Mouse (Mus musculus) retina, embryonic 14.5 days (tissue): ENCODE data around the gene Rbms1.
A peak's percentile ranks its signal among the peaks of the same experiment; 100 is the strongest.

Source experiments
- DNase-seq: peaks from one replicate; pipeline ENCODE4 v3.0.0-alpha.2; 2015; ENCODE audit warnings: low spot score

Rbms1 gene

DNA sequence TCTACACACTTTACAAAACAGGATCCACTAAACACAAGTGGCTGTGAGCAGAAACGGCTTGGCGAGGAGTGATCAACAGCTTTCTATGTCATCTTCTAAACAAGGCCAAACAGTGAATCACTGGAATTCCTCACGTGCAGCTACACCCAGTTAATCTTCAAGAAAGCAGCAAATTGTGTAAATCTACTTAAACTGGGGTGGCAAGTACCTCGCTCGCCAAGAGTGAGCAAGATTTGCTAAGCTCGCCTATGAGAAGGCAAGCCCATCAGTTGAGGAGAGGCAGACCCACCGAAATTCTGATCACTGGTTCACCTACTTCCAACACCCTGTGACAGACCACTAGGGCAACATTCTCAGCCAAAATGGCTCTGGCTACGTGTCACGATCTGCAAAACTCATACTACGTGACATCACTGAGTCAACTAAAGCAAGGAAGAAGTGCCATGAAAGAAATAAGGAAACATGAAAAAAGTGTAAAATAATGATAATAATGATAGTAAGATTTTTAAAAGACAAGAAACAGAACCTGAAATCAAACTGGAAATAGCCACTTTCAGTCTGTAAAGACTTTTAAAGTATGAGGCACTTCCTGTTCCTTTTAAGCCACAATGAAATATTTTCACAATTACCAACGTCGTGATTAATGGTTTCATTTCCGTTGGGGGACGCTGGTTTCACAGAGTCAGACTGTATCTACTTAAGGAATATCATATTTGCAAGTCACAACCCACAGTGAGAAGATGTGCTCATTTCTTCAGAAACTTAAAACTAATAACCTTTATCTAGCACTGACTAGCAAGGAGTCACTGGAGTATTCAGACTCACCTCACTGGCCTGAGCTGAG, 85.2 kb downstream of the Rbms1 start:
- no peak for DNase-seq

DNA sequence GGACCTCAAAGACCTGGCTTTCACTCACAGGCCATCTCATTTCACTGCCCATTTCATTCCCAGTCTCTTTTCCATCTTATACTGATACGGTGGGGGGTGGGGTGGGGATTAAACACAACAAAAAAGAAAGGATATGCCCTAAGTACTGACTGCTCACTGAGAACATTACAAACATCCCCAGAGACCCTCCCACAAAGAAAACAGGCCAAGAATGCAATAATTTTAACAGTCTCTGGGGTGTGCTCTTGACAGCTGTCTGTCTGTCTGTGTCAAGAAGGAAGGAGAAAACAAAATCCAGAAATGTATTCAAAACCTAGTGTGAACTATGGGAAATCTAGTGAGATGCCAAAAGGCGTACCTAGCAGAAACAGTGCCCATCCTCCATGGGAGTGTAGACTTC, 86.1 kb downstream of the Rbms1 start:
- DNase-seq: no peak

DNA sequence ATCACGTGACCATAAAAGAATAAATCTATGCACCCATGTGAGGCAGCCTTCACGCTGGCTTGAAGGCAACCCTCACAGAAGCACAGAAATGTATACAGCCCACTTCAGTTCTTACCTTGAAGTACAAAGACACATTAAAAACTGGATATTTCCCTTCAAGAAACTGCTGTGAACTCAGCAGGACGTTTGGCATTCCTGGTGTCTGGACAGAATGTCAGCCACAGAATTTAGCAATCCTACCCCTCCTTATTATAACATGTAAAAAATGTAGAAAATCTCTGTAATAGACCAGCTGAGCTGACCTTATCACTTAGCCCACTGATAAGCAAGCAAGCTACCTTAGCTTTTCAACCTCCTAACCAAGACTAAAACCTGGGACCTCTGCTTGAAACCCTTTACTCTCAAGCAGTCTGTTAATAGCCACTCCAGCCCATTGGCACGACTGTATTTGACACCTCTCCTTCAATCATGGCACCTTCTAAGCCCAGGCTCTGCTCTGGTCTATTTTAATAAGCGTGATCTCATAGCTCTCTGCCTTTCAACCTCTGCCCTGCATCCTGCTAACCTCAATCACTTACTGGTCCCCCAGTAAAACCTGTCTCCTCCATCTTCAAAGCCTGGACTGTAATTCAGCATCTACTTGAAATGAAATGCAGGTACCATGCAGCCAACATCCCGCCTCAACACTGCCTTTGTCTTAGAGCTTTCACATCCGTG, 90.7 kb downstream of the Rbms1 start:
- no peak for DNase-seq

DNA sequence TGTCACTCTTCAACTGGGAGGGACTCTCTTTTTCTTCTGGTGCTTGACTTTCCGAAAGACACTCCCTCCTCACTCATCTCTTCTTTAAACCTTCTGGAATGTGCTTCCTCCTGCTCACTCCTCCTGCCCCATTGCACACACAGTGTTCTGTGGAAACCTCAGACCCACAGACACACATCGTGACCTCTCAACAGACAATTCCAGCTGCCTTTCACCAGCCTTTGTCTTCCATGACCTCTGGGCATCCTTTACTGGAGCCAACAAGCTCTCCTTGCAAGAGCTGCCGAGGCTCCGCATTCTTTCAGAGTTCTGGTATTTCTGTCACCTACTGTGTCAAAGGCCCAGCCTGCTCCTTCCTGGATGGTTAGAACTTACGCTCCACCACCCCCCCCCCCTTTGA, 92.0 kb downstream of the Rbms1 start:
- peak; percentile 27 for DNase-seq

DNA sequence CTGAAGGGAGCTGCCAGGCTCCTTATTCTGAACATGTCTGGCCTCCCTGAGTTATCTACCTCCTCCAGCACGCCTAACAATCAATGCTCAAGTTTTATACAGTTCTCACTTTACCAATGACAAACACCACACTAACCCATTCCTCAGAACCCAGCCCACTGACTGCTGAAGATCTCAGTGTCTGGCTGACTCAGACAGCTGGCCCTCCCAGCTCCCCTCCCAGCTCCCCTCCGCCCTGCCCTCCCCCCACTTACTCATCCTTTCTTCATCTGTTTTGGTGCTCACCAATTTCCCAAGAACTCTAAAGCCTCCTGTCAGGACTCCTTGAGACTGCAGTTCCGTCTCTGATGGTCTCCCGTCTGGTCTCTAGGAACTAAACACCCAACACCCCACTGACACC, 92.5 kb downstream of the Rbms1 start:
- DNase-seq: peak; percentile 8

DNA sequence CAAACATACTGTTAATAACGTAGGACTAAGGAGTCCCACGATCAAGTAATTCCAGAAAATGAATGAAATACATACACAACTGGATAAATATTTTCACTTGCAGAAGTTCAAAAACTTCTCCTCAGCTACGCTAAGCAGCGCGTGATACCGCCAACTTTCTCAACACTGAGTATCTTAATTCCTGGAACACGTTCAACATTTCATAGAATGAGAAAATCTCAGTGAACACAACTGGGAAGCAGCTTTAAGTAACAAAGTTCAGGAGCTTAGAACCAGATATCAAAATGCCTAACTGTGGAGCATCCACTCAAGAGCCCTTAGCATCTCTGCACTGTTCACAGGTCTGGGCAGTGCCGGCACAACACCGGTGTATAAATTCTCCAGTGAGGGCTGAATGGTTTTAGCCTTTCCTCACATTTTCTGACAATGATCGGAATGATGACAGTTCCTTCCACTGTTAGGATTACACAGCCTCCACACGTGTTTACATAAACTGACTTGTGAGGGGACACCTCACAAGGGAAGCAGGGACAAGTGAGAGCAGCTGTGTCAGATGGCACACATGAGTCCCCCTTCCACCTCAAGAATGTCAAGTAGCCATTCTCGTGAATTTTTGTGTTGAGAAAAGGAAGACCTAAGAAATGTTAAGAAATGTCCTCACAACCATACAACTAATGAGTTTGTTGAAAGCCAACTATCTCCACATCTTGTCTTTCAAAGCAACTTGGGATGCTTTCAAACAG, 93.8 kb downstream of the Rbms1 start:
- no peak for DNase-seq

DNA sequence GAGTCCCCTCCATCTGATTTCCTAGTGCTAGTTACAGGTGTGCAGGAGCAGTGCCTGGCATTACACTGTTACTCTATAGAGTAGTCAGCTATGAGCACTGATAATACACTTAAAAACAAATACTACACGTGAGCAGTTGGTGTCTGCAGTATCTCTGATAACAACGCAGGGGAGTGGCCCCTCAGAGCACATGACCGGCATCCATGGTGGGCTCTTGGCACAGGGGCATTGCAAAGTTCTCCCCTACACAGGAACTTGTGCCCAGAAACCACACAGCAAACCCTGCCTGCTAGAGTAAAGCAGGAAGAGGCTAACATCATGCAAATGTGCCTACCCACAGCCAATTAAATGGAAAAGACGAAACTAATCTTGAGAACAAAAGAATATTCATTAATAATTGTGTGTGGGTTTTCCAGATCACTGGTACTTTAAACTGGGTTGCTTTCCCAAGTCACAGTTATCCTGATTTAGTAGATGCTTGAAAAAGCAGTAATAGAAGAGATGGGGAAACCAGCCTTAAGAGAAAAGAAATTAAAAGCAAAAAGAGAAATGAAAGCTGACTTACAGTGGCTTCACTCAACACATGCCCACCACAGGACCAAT, 94.8 kb downstream of the Rbms1 start:
- DNase-seq: no peak

DNA sequence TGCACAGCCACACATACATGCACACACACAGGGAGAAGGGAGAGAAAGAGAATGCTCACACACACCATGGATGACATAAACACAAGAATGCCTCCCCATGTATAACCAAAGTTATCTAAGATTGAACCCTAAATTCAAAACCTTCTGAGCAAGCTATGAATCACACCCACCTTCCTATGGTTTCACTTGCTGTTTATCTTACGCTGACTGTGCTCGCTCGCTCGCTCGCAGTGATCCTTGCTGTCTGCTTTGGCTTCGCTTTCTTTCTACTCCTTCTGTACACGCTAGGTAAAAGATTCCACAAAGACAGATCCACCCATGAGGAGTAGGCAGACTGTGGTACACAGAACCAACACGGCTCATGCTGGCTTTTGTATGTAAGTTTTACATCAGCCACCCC, 95.7 kb downstream of the Rbms1 start:
- DNase-seq: no peak

DNA sequence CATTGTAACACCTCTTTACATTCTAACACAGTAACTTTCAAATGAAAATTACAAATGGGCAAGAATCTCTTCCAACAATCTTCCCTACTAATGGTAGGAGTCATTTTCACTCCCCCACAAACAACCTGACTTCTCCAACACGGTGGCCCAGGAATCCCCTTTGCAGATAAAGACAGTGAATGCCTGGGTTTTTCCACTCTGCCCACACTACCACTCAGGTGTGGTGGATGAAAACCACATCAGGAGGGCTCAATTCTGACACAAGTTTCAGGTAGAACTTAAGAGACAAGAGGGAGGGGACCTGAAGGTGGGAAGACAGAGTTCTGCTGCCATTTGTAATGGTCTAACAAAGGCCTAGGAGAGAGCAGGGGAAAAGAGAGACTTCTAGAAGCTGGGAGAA, 97.1 kb downstream of the Rbms1 start:
- no peak for DNase-seq

DNA sequence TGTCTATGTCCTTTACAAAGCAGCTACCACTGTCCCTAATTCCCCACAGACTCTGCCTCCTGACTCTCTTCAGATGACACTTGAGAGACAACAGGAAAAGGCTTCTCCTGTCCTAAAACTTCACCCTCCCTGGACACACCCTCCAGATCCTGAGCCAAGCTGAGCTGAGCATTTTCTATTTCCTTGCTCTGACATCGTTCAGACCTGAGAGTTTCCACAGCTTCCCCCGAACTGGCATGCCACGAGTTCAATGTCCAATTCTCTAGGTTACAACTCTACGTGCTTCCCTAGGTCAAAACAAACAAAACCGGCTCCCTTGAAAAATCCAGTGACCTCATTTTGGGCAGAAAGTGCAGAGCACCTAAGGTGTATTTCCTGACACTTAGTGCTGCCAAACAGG, 98.0 kb downstream of the Rbms1 start:
- no peak for DNase-seq

DNA sequence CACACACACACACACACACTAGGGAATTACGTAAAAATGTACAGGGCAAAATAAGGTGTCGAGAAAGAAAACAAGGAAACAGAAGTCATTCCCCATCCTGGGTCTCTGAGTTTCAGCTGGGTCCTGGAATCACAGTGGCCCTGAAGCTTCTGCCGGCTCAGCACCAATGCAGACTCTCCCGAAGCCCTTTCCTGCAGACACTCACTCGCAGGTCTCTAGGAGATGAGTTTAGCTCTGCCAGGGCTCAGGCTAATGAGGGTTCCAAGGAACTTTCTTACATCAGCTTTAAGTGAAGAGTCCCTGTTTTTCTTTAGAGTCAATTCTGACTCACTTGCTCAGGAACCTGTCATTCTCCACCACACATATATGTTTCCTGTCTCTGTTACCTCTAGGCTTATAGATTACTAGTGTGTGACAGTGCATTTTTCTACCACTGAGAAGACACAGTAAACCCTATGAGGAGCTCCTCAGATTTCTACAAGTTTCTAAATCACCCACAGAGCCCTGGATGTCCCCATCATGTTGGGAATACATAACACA, 98.7 kb downstream of the Rbms1 start:
- no peak for DNase-seq

DNA sequence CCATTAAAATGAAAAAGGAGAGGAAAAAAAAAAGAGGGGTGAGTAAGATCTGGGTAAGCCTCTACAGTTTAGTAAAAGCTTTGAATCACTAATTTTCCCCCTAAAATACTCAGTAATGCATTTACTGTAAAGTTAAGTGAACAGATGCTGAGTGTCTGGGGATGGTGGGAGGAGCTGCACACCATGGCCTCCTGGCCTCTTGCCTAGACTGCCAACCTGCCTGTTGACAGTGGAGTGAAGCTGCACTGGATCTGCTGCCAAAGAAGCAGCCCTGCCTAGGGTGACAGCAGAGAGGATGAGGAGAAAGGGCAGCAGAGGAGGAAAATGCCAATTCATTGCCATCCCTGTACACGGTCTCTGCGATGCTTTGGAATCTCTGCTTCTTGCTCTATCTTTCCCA, 99.2 kb downstream of the Rbms1 start:
- DNase-seq: no peak

DNA sequence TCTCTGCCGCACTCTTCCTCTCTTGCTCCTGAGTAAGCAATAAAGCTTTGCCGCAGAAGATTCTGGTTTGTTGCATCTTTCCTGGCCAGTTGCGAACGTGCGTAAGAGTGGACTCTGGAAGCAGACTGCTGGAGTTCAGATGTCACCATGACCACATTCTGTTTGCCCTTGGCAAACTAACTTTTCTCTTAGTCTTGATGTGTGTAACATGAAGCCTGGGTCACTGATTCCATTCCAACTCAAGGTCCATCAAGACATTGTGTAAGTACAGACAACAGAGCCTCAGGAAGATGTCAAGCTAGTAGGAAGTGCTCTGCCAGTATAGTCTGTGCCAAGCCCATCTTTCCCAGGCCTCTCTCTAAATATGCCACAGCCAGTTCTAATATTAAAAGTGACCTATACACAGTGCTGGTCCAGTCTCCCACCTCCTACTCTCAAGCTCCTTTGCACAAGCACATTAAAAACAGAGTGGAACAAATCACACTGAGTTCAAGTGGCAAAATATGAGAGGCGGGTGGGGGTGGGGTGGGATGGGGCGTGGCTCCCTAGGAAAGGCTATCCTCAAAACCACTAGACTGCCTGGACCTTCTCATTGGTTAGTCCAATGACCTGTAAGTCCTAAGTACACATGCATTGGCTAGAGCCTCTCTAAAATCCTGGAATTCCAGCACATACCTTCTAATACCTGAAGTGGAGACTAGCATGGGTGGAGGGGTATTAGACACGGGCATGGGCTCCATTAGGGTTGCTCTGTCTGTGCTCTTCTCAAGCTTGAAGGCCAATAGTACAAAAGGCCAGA, 99.9 kb downstream of the Rbms1 start:
- DNase-seq: no peak

DNA sequence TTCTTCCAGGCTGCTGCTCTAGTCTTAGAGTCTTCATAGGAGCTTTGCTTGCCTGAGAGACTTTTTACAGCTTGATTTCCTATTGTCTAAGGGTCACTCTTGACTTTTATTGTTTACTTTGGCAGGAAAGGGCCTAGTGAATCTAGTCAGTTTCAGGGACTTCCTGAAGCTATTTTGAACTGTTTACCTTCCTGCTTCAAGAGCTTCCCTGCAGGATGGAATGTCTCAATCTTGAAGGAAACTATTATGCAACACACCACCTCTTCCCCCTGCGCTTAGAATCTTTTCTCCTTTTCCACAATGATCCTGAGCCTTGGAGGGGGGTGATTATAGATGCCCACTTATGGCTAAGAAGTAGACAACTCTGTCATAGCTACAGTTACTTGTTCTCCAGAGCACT, 104.9 kb downstream of the Rbms1 start:
- no peak for DNase-seq

DNA sequence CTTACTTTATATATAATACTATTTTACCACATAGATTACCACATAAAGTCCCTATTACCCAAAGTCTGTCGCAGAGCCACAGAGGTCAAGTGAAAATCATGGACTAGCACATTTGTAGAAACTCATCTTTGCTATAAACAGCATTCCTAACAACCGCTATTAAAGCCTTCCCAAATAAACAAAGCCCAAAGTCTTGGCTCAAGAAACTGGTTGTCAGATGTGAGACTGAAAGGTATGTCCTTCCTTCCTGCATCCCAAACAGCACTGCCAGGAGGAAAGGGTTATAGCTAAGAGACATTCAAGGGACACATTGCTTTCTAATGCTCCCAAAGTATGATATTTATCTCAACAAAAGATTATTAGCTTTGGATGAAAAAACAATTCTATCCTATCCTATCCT, 106.9 kb downstream of the Rbms1 start:
- no peak for DNase-seq

DNA sequence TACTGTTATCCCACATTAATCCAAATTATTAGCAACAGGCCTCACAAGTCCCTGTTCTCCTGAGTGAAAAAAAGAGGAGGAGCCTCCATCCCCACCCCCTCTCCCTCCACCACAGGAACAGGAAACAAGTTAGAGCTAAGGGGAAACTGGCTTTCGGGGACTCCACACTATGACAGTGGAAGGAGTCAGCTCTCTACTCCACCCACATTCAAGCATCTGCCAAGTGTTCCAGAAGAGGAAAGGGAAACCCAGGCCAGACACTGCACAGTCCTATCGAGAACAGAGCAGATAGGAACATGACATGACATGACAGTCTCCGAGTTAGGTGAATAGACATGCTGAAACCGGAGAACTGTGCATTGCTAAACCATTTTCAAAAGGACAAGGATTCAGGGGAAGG, 108.0 kb downstream of the Rbms1 start:
- DNase-seq: no peak

DNA sequence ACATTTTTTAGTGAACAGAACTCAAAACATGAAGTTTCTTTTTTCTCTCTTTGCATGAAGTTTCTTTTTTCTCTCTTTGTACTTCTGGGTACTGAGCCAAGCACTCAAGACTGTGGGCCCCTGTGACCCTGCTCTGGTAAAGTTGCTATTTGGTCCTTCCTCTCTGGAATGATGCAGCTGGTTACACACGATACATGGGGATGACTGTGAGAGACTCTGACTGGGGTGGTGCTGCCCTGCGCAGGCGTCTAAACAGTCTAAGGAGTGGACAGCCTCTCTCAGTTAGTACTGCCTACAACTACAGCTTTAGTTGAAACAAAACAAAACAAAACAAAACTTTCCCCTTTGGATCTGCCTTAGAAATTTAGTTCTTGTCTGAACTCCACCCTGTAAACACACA, 111.1 kb downstream of the Rbms1 start:
- no peak for DNase-seq

DNA sequence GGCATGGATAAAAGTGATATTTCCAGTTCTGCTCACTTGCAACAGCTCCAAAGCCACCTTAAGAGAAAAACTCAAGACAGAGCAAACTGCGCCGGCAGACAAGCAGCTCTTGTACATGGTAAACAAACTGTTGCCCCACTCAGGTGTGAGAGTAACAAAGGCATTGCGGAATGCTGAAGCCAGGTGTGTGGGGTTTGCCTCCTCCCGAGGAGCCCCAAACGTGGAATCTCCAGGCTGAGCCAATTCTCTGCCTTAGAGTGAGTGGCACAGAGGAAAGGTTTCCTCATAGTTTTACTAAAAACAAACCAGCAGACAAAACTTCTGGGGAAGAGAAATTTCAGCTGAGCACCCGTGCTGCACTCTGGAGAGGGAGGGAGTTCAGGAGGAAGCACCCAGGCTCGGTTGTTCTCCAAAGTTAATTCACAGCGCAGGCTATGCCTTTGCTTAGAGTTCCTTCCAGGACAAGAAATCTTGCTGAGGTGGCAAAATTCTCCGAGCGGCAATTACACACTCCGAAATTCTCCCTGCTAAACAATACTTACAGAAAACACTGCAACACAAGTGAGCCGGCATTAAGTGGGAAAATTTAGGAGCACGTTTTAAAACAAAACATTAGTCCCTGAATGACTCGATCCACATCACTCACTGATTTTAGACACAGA, 111.8 kb downstream of the Rbms1 start:
- no peak for DNase-seq

DNA sequence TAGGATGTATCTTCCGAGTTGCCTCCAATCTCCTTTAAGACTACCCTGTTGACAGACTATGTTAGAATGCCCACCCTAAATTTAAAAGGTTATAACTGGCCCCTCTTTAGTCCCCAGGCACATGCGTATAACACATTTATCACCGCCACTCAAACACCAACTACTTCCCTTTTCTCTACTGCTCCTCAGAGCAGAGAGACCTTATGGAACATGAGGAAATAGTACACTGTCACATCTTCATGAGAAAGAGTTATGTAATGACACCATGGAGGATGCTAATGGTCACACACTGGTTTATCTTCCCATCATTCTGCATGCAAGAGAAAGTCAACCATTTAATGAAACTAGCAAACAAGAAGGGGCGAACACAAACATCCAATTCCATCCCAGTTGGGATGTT, 114.5 kb downstream of the Rbms1 start:
- DNase-seq: no peak

DNA sequence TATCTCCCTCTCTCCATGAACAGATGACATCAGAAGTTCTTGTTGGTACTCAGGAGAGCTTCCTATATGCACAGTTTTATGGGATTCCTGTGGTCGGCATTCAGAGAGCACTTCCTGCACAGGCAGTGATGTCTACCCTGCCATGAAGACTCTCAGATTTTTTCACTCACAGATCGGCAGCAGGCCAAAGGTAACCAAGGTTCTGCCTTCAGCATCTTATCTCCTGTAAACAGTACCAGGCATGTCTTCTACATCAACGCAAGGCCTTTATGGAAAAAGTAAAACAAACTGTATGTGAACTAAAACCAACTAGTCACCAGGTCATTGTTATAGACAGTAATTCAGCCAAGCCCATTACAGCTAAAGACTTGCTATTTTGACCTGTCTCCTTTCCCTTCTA, 115.0 kb downstream of the Rbms1 start:
- no peak for DNase-seq

DNA sequence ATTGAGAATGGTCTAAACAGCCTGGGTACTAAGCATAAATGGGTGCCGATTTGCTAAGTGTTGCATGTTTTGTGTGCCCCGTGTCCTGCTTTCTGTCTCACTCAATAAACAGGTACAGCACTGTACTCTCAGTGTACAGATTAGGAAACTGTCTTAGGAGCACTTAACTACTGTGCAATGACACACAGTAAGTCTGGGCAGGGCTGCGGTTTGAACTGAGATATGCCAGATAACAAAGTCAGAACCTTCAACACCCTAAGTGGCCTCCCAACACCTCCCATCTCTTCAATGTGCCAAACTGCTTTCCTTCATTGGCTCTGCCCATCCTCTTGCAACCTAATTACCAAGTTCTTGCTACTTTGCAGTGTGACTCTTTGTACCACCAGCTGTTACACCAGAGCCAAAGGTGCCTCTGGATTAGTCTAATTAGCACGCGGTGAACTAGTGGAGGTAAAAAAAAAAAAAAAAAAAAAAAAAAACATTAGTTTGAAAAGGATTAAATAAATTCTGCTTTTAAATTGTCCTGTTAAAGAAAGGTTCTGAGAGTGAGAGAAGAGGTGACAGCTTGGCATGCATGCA, 117.6 kb downstream of the Rbms1 start:
- peak; percentile 14 for DNase-seq
